Mouse (Mus musculus) heart, adult 10 weeks (tissue): Measurements from ENCODE around the gene Olfr733. TPM values are rescaled to one million over a fixed set of nuclear protein-coding genes. Genes with fewer than 3 reads are reported as not detected.

Experiments used
- polyA plus RNA-seq: library from polyadenylated mRNA; stranded (reverse); fragments of 350-450 nt; fragmentation: Illumina TruSeq; extraction: RNeasy Lipid Tissue Mini Kit (QIAGEN cat#74804); gene quantifications from one replicate; pipeline ENCODE4 v1.2.3, GENCODE M21; 2014; ENCODE audit warnings: low read depth, low replicate concordance

Olfr733 gene
- polyA plus RNA-seq: not detected

GRCm38 (mm10) chr14:50301422-50301821 lies at the start of gene Olfr733:
Gene Olfr733, minus strand, starts transcription at chr14:50301522.

DNA sequence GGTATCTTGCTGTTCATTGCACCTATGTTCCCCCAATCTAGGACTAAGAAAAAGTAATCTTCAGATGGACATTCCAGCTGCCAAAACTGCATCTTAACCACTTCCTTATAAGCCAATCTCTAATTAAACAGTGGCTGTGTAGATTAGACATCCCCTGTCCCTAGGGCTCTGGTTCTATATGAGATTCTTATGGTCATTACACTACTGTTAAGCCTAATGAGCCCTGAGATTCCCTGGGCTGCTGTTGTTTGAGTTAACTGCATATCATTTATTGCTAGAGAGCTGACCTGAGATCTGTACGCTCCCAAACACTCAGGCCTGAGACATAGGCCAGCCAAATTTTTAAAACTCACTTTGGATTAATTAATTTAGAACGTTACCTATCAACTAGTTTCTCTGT lies 47.5 kb upstream of the Olfr733 start, which contains the start of gene Olfr735:
Olfr735 (minus strand) TSS at position 77 of the 400 bp plus-strand sequence.

GRCm38 (mm10) chr14:50326661-50327060 lies 25.3 kb upstream of the Olfr733 start, which contains the start of gene Olfr734:
Gene Olfr734, minus strand, starts transcription at chr14:50326761.

GRCm38 (mm10) chr14:50284106-50284505 lies 17.2 kb downstream of the Olfr733 start, which contains the start of gene Olfr732:
Gene Olfr732, minus strand, starts transcription at chr14:50284206.

Other genes with a start within 250 kb of the Olfr733 start
- not detected for gene Olfr726, start 210.6 kb downstream of the Olfr733 start, polyA plus RNA-seq
- not detected for gene Olfr727, start 178.3 kb downstream of the Olfr733 start, polyA plus RNA-seq
- gene Olfr728, start 158.8 kb downstream of the Olfr733 start, polyA plus RNA-seq: not detected
- gene Olfr729, start 148.6 kb downstream of the Olfr733 start, polyA plus RNA-seq: not detected
- not detected for gene Olfr730, start 113.3 kb downstream of the Olfr733 start, polyA plus RNA-seq
- gene Olfr731, start 59.7 kb downstream of the Olfr733 start, polyA plus RNA-seq: not detected
- not detected for gene Olfr732, start 17.3 kb downstream of the Olfr733 start, polyA plus RNA-seq
- not detected for gene Olfr734, start 25.2 kb upstream of the Olfr733 start, polyA plus RNA-seq
- not detected for gene Olfr735, start 47.4 kb upstream of the Olfr733 start, polyA plus RNA-seq
- gene Tlr11, start 56.4 kb upstream of the Olfr733 start, polyA plus RNA-seq: not detected
- not detected for gene Olfr736, start 79.6 kb upstream of the Olfr733 start, polyA plus RNA-seq
- not detected for gene Olfr738, start 106.0 kb upstream of the Olfr733 start, polyA plus RNA-seq
- not detected for gene Olfr739, start 117.1 kb upstream of the Olfr733 start, polyA plus RNA-seq
- gene Olfr740, start 144.0 kb upstream of the Olfr733 start, polyA plus RNA-seq: not detected
- not detected for gene Olfr741, start 171.2 kb upstream of the Olfr733 start, polyA plus RNA-seq
- gene Olfr742, start 202.1 kb upstream of the Olfr733 start, polyA plus RNA-seq: not detected
- gene Olfr743, start 220.3 kb upstream of the Olfr733 start, polyA plus RNA-seq: not detected